Mouse (Mus musculus) thymus, postnatal 0 days (tissue): Measurements from ENCODE around the gene Trmt10a. TPM values are rescaled to one million over a fixed set of nuclear protein-coding genes. Genes with fewer than 3 reads are reported as not detected.

ENCODE experiments used
- DNase-seq: peaks from one replicate; pipeline ENCODE4 v3.0.0-alpha.2; 2015; ENCODE audit warnings: low spot score
- polyA plus RNA-seq: library from polyadenylated mRNA; unstranded; fragments of >200 nt; fragmentation: Nextera tagmentation; extraction: Ambion mirVana; gene quantifications from 2 replicates; pipeline ENCODE4 v1.2.1, GENCODE M21; 2015

Trmt10a gene
- polyA plus RNA-seq, 1 experiment from 2014 or later: 9.5 TPM

DNA sequence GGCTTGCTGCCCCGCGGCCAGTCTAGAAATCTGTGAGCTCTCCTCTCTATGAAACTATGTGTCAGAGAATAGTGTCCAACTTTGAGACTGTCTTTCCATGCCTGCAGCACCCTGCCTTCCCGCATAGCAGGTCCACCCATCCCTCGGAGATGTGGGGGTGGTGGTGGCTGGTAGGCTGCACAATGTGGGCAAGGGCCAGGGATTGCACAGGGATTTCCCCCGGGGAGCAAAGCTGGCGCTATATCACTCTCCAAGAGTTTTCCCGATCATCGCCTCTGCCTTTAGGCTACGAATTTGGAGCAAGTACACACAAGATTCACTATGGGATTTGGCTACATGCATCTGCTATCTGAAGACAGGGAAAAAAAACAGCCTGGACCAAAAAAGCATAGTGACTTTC is 54.3 kb downstream of the Trmt10a start:
- no peak for DNase-seq

DNA sequence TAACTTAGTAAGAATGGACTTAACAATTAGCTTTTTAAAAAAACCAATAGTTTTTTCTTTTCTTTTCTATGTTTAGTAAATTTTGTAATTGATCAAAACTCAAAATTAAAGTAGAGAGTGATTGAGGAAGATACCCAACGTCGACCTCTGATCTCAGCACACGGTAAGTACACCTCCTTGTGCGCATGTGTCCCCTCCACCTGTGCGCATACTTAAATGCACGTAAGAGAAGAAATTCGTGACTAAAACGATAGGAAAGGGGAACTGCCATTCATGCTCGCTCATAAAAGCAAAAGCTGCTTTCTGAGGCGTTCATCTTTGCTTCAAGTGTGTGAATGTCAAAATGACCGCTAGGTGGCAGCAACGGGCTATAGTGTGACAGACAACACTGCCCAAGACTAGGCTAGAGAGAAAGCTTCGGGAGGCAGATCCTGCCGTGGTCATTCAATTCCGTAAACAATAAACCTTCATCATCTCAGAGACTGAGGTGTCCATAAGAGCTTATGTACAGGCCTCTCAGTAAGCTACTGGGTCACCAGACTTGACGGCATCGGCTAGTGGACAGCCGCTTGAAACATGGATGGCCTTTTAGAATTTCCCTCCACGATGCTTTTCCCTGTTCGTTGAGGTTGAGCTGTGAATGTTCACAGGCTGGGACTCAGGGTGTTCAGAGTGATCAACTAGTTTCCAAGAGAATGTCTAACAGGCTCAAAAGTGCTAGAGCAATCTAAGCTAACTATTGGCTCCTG is 54.9 kb downstream of the Trmt10a start:
- DNase-seq: peak; percentile 80

DNA sequence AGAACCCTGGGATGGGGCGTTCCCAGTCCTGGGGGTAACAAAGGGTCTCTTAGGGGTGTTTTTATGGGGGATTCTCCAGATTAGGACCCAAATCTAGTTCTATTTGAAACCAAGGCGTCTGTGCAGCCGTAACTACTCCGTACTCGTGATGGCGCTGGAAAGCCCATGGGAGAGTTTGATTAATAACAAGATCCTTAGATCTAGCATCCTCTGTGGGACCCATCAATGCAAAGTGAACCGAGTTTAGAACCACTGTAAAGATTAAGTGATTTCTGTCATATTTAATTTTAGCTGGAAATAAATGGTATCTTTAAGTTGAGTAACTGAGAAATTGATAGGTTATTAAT is 55.4 kb downstream of the Trmt10a start:
- DNase-seq: no peak

DNA sequence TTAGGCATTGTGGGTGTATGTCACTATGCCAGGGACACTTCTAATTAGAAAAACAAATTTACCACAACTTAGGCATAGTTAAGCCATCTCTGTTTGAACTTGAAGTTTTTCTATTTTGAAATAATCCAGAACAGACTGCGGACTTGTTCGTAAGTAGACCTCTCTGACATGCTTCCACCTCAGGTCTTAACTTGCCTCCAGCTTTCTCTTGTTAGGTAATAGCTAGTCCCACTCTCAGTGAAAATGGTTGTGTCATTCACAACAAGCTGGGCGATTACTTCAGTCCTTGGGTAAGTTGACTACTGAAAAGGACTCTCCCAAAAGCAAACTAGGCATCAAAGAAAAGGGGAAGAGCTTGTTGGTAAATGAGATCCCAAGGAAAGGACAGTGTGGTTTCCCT is 65.6 kb downstream of the Trmt10a start:
- no peak for DNase-seq

Other genes with a start within 250 kb of the Trmt10a start
- 119 and 129 TPM in 2 replicates for gene Lamtor3, start 224.9 kb upstream of the Trmt10a start, polyA plus RNA-seq
- gene Dapp1, start 161.9 kb upstream of the Trmt10a start, polyA plus RNA-seq: 22.6 and 26.0 TPM in 2 replicates
- 0.10 and 0.14 TPM in 2 replicates for gene 1110002E22Rik, start 78.4 kb upstream of the Trmt10a start, polyA plus RNA-seq
- not detected in 2 replicates for gene Gm5105, start 76.1 kb upstream of the Trmt10a start, polyA plus RNA-seq
- 8.6 and 9.9 TPM in 2 replicates for gene Mttp, start 1.5 kb downstream of the Trmt10a start, polyA plus RNA-seq
- not detected in 2 replicates for gene 4930579F01Rik, start 50.4 kb downstream of the Trmt10a start, polyA plus RNA-seq
- 0.18 and 0.44 TPM in 2 replicates for gene Adh7, start 74.3 kb downstream of the Trmt10a start, polyA plus RNA-seq
- gene Adh1, start 117.5 kb downstream of the Trmt10a start, polyA plus RNA-seq: 6.9 and 8.0 TPM in 2 replicates
- gene Adh6a, start 169.8 kb downstream of the Trmt10a start, polyA plus RNA-seq: 0.40 and 0.46 TPM in 2 replicates
- gene Adh6b, start 198.3 kb downstream of the Trmt10a start, polyA plus RNA-seq: 0.14 and 0.36 TPM in 2 replicates